Mouse (Mus musculus): ENCODE results near the gene Kcnk13. TPM values are rescaled to one million over a fixed set of nuclear protein-coding genes. Genes with fewer than 3 reads are reported as not detected.

The Kcnk13 gene
- polyA plus RNA-seq, 1 experiment = 0.38 TPM

DNA sequence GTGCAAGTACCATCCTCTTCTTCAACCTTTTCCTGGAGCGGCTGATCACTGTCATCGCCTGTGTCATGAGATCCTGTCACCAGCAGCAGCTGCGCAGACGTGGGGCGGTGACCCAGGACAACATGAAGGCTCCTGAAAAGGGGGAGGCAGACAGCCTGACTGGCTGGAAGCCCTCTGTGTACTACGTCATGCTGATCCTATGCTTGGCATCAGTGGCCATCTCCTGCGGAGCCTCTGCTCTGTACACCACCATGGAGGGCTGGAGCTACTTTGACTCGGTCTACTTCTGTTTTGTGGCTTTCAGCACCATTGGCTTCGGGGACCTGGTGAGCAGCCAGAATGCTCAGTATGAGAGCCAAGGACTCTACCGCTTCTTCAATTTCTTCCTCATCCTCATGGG is 96.8 kb downstream of the Kcnk13 start:
- Histone ChIP-seq H3K27me3 (ENCODE audit: control insufficient read depth, insufficient read depth, low read length) (no peaks in the 10 kb centered on the region), H3K36me3 (ENCODE audit: control insufficient read depth, insufficient read depth, low read length) (no peaks in the 10 kb centered on the region), H3K27ac (ENCODE audit: insufficient read depth, low read depth, low read length) (no peak overlapping the region), H3K4me1 (ENCODE audit: control insufficient read depth, insufficient read depth, insufficient read length, low read length) (no peaks in the 10 kb centered on the region), H3K4me3 (ENCODE audit: low read depth, low read length) (no peak overlapping the region)
- 88% methylated on average over 10 of the region's 10 CpGs for WGBS
- no peak for TF ChIP-seq CTCF (IDR thresholded peaks at IDR 0.05; ENCODE audit: extremely low read depth, insufficient read length, insufficient replicate concordance, low read depth, low read length)
- TF ChIP-seq POLR2A (IDR thresholded peaks at IDR 0.05; ENCODE audit: low read depth, low read length) = no peak

DNA sequence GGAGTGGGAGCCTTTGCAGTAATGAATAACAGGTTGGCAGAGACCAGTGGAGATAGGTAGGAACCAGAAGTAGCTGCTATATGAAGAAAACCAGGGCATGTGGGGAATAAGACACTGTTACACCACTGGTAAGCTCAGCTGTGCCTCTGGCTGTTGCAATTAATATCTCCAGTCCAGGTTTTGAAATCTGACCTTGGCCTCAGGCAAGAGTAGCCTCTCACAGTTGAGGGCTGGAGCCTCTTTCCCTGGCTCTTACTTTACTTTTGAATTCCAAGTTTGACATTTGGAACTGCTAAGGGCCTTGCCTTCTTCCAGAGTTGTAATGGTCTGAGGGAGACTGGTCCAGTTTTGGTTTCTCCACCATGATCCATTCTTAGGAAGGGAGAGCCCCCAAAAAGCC is 97.5 kb downstream of the Kcnk13 start:
- TF ChIP-seq CTCF (IDR thresholded peaks at IDR 0.05; ENCODE audit: extremely low read depth, insufficient read length, insufficient replicate concordance, low read depth, low read length) = no peak
- no peak for TF ChIP-seq POLR2A (IDR thresholded peaks at IDR 0.05; ENCODE audit: low read depth, low read length)
- Histone ChIP-seq H3K36me3 (ENCODE audit: control insufficient read depth, insufficient read depth, low read length) (no peaks in the 10 kb centered on the region), H3K27ac (ENCODE audit: insufficient read depth, low read depth, low read length) (no peak overlapping the region)

DNA sequence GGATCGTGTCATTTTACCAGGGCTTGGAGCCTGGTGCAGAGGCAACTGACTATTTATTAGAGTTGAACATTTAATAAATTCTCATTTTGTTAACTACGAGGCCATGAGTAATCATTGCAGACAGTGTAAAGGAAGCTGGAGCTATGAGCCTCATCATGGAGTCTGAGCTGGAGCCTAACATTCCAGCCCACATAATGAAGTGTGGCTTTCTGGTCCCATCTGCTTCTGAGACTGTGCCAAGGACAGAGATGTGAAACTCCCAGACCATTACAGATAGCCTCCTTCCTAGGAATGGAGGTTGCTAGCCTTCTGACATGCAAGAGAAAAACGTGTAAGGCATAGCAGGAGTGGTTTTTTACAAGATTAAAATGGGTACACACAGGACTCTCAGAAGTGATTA is 98.3 kb downstream of the Kcnk13 start:
- Histone ChIP-seq H3K27me3 (ENCODE audit: control insufficient read depth, insufficient read depth, low read length) (no peaks in the 10 kb centered on the region), H3K4me1 (ENCODE audit: control insufficient read depth, insufficient read depth, insufficient read length, low read length) (no peaks in the 10 kb centered on the region; the same call in 1 of the 2 replicates), H3K36me3 (ENCODE audit: control insufficient read depth, insufficient read depth, low read length) (no peaks in the 10 kb centered on the region), H3K27ac (ENCODE audit: insufficient read depth, low read depth, low read length) (no peak overlapping the region), H3K4me3 (ENCODE audit: low read depth, low read length) (no peak overlapping the region)
- WGBS = 64% methylated on average over 3 of the region's 3 CpGs
- TF ChIP-seq CTCF (IDR thresholded peaks at IDR 0.05; ENCODE audit: extremely low read depth, insufficient read length, insufficient replicate concordance, low read depth, low read length) (no peak), POLR2A (IDR thresholded peaks at IDR 0.05; ENCODE audit: low read depth, low read length) (no peak)

More for the DNA sequence above, 97.5 kb downstream of the Kcnk13 start:
- Histone ChIP-seq H3K4me3 (ENCODE audit: low read depth, low read length) (no peak overlapping the region), H3K27me3 (ENCODE audit: control insufficient read depth, insufficient read depth, low read length) (no peaks in the 10 kb centered on the region), H3K4me1 (ENCODE audit: control insufficient read depth, insufficient read depth, insufficient read length, low read length) (no peaks in the 10 kb centered on the region)

DNA sequence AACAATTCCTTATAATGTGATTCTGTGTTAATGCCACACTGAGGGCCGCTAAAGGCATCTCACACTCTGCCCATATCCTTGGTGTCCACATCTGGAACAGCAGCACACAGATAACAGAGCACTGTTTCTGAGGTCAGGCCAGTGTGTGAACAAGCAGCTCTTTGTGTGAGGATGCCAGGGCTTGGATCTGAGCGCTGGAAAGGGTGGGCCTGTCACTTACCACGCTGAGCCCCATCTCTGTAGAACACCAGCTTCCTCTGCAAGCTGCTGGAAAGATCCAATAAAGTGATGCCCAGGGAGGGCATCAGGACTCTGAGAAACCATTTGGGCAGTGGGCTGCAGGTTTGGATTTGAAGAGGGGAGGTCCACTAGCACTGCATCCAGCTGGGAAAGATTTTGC is 100.8 kb downstream of the Kcnk13 start:
- TF ChIP-seq CTCF (IDR thresholded peaks at IDR 0.05; ENCODE audit: extremely low read depth, insufficient read length, insufficient replicate concordance, low read depth, low read length) (no peak), POLR2A (IDR thresholded peaks at IDR 0.05; ENCODE audit: low read depth, low read length) (no peak)
- H3K4me1 ChIP-seq (ENCODE audit: control insufficient read depth, insufficient read depth, insufficient read length, low read length) = peaks cover 2% of the 10 kb centered on the region; the same call in 1 of the 2 replicates
- 68% methylated on average over 3 of the region's 3 CpGs for WGBS
- no peaks in the 10 kb centered on the region for H3K36me3 ChIP-seq (ENCODE audit: control insufficient read depth, insufficient read depth, low read length)
- H3K4me3 ChIP-seq (ENCODE audit: low read depth, low read length) = no peak overlapping the region
- no peaks in the 10 kb centered on the region for H3K27me3 ChIP-seq (ENCODE audit: control insufficient read depth, insufficient read depth, low read length)
- no peak overlapping the region for H3K27ac ChIP-seq (ENCODE audit: insufficient read depth, low read depth, low read length)

DNA sequence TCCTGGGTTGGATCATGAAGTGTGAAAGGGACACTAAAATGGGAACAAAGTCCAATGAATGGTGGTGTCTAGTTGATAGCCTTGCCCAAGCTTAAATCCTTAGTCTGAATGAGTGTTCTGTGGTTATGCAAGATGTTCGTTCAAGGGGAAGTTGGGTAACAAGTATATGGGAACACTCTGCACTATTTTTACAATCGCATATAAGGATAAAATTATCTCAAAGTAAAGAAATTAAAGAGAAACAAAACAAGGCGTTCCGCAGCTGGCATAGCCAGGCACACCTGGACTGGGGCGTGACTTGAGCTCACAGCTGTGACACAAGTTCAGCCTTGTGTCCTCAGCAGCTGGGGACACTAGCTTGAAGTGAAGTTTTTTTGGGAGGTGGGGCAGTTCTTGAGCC is 103.2 kb downstream of the Kcnk13 start:
- Histone ChIP-seq H3K27me3 (ENCODE audit: control insufficient read depth, insufficient read depth, low read length) (no peaks in the 10 kb centered on the region), H3K4me1 (ENCODE audit: control insufficient read depth, insufficient read depth, insufficient read length, low read length) (peaks cover 2% of the 10 kb centered on the region; the same call in 1 of the 2 replicates), H3K36me3 (ENCODE audit: control insufficient read depth, insufficient read depth, low read length) (no peaks in the 10 kb centered on the region), H3K4me3 (ENCODE audit: low read depth, low read length) (no peak overlapping the region), H3K27ac (ENCODE audit: insufficient read depth, low read depth, low read length) (no peak overlapping the region)
- TF ChIP-seq CTCF (IDR thresholded peaks at IDR 0.05; ENCODE audit: extremely low read depth, insufficient read length, insufficient replicate concordance, low read depth, low read length) = no peak
- no peak for TF ChIP-seq POLR2A (IDR thresholded peaks at IDR 0.05; ENCODE audit: low read depth, low read length)
- WGBS = 21% methylated on average over 5 of the region's 5 CpGs

DNA sequence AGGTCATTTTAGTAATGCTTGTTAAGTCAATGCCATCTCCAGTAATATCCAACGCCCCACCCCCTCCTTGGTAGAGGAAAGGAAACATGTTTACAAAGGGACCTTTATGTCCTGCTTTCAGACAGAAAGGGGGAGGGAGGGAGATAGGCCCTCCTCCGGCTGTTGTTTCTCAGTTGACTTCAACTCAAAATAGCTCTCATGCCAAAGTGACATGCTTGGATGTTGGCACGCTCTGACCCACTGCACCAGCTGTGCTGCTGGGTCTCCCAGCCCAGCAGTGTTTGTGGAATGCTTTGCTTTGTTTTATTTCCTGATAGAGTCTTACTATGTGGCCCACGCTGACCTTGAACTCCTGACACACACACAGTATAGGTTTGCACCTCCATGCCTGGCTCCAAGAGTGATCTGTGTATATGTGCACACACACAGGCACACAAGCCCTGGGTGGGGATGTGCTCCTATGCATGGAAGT is 108.9 kb downstream of the Kcnk13 start:
- TF ChIP-seq POLR2A (IDR thresholded peaks at IDR 0.05; ENCODE audit: low read depth, low read length) (no peak), CTCF (IDR thresholded peaks at IDR 0.05; ENCODE audit: extremely low read depth, insufficient read length, insufficient replicate concordance, low read depth, low read length) (no peak)
- H3K4me1 ChIP-seq (ENCODE audit: control insufficient read depth, insufficient read depth, insufficient read length, low read length) = no peaks in the 10 kb centered on the region
- H3K27ac ChIP-seq (ENCODE audit: insufficient read depth, low read depth, low read length) = no peak overlapping the region
- no peaks in the 10 kb centered on the region for H3K27me3 ChIP-seq (ENCODE audit: control insufficient read depth, insufficient read depth, low read length)
- no peaks in the 10 kb centered on the region for H3K36me3 ChIP-seq (ENCODE audit: control insufficient read depth, insufficient read depth, low read length)
- WGBS = 64% methylated on average over 4 of the region's 4 CpGs
- H3K4me3 ChIP-seq (ENCODE audit: low read depth, low read length) = no peak overlapping the region

DNA sequence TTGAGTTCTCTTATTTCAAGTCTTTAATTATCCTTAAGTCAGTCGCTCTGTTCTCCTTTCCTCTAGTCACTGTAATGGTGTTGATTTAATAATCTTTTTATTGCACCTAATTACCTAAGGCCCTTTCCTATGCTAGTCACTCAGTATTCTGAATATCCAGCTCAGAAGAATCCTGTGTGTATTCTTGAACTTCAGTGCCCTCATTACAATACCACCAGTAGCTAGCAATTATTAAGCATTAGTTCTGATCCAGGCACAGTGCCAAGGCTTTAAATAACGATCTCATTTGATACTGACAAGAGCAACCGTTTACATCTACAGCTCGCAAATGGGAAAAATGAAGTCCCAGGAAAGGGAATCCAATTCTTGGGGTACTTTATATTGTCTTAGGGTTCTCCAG is 111.4 kb downstream of the Kcnk13 start:
- no peak overlapping the region for H3K27ac ChIP-seq (ENCODE audit: insufficient read depth, low read depth, low read length)
- no peaks in the 10 kb centered on the region for H3K36me3 ChIP-seq (ENCODE audit: control insufficient read depth, insufficient read depth, low read length)
- no peak for TF ChIP-seq CTCF (IDR thresholded peaks at IDR 0.05; ENCODE audit: extremely low read depth, insufficient read length, insufficient replicate concordance, low read depth, low read length)
- TF ChIP-seq POLR2A (IDR thresholded peaks at IDR 0.05; ENCODE audit: low read depth, low read length) = no peak
- H3K27me3 ChIP-seq (ENCODE audit: control insufficient read depth, insufficient read depth, low read length) = no peaks in the 10 kb centered on the region
- 23% methylated on average over 4 of the region's 4 CpGs for WGBS
- no peaks in the 10 kb centered on the region for H3K4me1 ChIP-seq (ENCODE audit: control insufficient read depth, insufficient read depth, insufficient read length, low read length)
- no peak overlapping the region for H3K4me3 ChIP-seq (ENCODE audit: low read depth, low read length)

Data from small intestine, adult 2 months (tissue).